Mouse (Mus musculus) forebrain, embryonic 16.5 days (tissue): Measurements from ENCODE around the gene Inafm1. TPM values are rescaled to one million over a fixed set of nuclear protein-coding genes. Genes with fewer than 3 reads are reported as not detected.

ENCODE experiments used
- ATAC-seq: fragments of 200-750 bp; cut with Nextera tagmentation; 2 replicates; pipeline ENCODE4 v1.8.0; 2017; ENCODE audit warnings: mild to moderate bottlenecking, moderate library complexity
- H3K27ac ChIP-seq: fragments of 300-500 bp; sonication (generic); 2 replicates; pipeline ENCODE4 v1.5.1; 2014; ENCODE audit warnings: low read length, control low read depth
- H3K27me3 ChIP-seq: fragments of 300-500 bp; sonication (generic); replicated peaks from 2 replicates; pipeline ENCODE4 v1.6.1; 2014; ENCODE audit warnings: low read length; ENCODE audit not compliant: control insufficient read depth, insufficient read depth
- H3K36me3 ChIP-seq: fragments of 300-500 bp; sonication (generic); 2 replicates; pipeline ENCODE4 v1.6.1; 2014; ENCODE audit not compliant: control insufficient read depth, insufficient read depth
- H3K4me1 ChIP-seq: fragments of 300-500 bp; sonication (generic); replicated peaks from 2 replicates; pipeline ENCODE4 v1.6.1; 2014; ENCODE audit warnings: low read length; ENCODE audit not compliant: control insufficient read depth, insufficient read depth
- H3K4me2 ChIP-seq: fragments of 300-500 bp; sonication (generic); 2 replicates; pipeline ENCODE4 v1.6.1; 2014; ENCODE audit warnings: mild to moderate bottlenecking, low read length, control low read depth
- H3K4me3 ChIP-seq: fragments of 300-500 bp; sonication (generic); replicated peaks from 2 replicates; pipeline ENCODE4 v1.5.1; 2014; ENCODE audit warnings: mild to moderate bottlenecking, low read length, control low read depth
- H3K9ac ChIP-seq: fragments of 300-500 bp; sonication (generic); replicated peaks from 2 replicates; pipeline ENCODE4 v1.6.1; 2014; ENCODE audit warnings: low read depth, low read length, control low read depth
- H3K9me3 ChIP-seq: fragments of 300-500 bp; sonication (generic); 2 replicates; pipeline ENCODE4 v1.6.1; 2016; ENCODE audit warnings: low read length; ENCODE audit not compliant: control insufficient read depth
- WGBS: fragments of 180-500 bp; shearing (Covaris S2); extraction: QIAGEN DNeasy Blood & Tissue Kit; methylation state at CpG from one replicate; pipeline ENCODE4 v1.1.7; 2014; 5-methylcytosine and 5-hydroxymethylcytosine counted together
- polyA plus RNA-seq: library from polyadenylated mRNA; unstranded; fragments of >200 nt; fragmentation: Nextera tagmentation; extraction: Ambion mirVana; gene quantifications from 2 replicates; pipeline ENCODE4 v1.2.1, GENCODE M21; 2015

Inafm1 gene
- polyA plus RNA-seq, 1 experiment from 2014 or later: 27.2 TPM

- Histone ChIP-seq H3K27me3 (no peaks in the 10 kb centered on the region), H3K36me3 (no peaks in the 10 kb centered on the region), H3K9ac (peak overlapping the region; percentile 53), H3K4me3 (peak overlapping the region; percentile 51), H3K4me1 (peaks cover 29% of the 10 kb centered on the region), H3K27ac (peak overlapping the region; percentile 39; the same call in 1 of the 2 replicates), H3K4me2 (peak overlapping the region; percentile 78), H3K9me3 (no peaks in the 10 kb centered on the region)
- ATAC-seq: peak; percentile 95
- under 1% methylated on average over 52 of the region's 52 CpGs for WGBS
Measured at GRCm38 (mm10) chr7:16299419-16300035, 26.1 kb upstream of the Inafm1 start.

DNA sequence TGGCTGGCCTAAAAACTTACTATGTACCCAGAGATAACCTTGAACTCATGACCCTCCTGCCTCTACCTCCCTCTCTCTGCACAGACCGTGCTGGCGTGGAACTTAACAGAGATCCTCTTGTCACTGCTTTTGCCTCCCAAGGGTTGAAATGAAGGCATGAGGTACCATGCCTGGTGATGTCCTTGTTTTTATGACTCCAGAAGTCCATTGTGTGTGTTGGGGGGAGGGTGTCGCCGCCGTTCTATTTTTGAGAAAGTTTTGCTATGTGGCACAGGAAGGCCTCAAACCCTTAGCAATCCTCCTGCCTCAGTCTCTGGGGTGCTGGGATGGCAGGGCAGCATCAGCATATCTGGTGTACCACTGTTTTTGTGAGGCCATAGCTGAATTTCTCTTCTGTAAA is 25.5 kb upstream of the Inafm1 start:
- H3K4me3 ChIP-seq: no peak overlapping the region; the same call in 1 of the 2 replicates
- H3K9ac ChIP-seq: no peak overlapping the region
- peak overlapping the region; percentile 78 for H3K4me2 ChIP-seq
- peaks cover 29% of the 10 kb centered on the region for H3K4me1 ChIP-seq
- 83% methylated on average over 5 of the region's 5 CpGs for WGBS
- no peaks in the 10 kb centered on the region for H3K36me3 ChIP-seq
- no peak for ATAC-seq
- no peaks in the 10 kb centered on the region for H3K9me3 ChIP-seq
- H3K27ac ChIP-seq: no peak overlapping the region
- no peaks in the 10 kb centered on the region for H3K27me3 ChIP-seq

DNA sequence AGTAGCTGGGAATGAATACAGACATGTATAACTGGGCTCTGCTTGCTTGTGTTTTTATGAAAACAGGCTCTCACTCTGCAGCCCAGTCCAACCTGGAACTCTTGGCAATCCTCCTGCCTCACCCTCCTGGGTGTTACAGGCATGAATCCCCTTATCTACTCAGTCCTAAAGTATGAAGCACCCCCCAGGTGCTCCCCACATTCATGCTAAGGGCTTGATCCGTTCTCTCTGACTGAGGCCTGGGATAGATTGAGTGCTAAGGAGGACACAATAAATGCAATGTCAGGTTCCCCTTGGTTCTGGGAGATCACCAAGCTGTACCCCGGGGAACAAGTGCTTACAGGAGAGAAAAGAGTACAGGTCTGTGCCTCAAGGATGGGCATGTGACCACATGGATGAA is 24.2 kb upstream of the Inafm1 start:
- 63% methylated on average over 2 of the region's 2 CpGs for WGBS
- Histone ChIP-seq H3K9me3 (no peaks in the 10 kb centered on the region), H3K4me3 (no peak overlapping the region), H3K9ac (no peak overlapping the region), H3K27ac (no peak overlapping the region), H3K4me2 (no peak overlapping the region), H3K27me3 (no peaks in the 10 kb centered on the region), H3K4me1 (peaks cover 29% of the 10 kb centered on the region), H3K36me3 (no peaks in the 10 kb centered on the region)
- ATAC-seq: no peak

DNA sequence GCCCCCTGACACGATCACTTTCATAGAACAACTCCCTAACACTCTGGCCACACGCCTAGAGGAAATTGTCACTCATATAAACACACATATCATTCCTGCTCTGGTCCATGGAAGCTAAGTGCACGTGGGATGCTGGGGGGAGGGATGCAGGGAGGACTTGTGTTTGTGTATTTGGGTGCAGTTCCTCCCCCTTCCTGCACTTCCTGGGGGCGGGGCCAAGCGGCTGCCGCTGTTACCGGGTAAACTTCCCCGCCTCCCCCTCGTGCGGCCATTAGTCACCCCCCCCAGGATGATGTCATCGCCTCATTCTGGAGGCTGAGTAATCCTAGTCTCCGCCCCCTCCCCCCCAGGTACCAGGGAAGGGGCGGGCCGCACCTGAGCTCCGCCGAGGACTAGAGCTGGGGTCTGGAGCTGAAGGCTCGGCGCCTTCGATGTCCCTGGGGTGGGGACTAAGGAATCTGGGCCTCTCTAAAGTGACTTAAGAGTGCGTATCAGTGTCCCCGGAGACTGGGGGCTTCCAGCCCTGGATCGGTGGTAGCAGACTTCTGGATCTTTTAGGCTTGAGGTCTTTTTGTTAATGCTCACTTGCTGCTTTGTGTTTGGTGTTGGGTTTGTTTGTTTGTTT is 23.5 kb upstream of the Inafm1 start:
- Histone ChIP-seq H3K4me2 (peak overlapping the region; percentile 48), H3K4me3 (peak overlapping the region; percentile 36), H3K36me3 (no peaks in the 10 kb centered on the region), H3K9me3 (no peaks in the 10 kb centered on the region), H3K9ac (peak overlapping the region; percentile 46), H3K27me3 (no peaks in the 10 kb centered on the region), H3K4me1 (peaks cover 29% of the 10 kb centered on the region), H3K27ac (no peak overlapping the region)
- no peak for ATAC-seq
- WGBS: under 1% methylated on average over 22 of the region's 22 CpGs

- no peak overlapping the region; the same call in 1 of the 2 replicates for H3K4me3 ChIP-seq
- no peak overlapping the region; the same call in 1 of the 2 replicates for H3K4me2 ChIP-seq
- H3K27me3 ChIP-seq: no peaks in the 10 kb centered on the region
- no peaks in the 10 kb centered on the region for H3K9me3 ChIP-seq
- ATAC-seq: no peak
- no peaks in the 10 kb centered on the region for H3K36me3 ChIP-seq
- no peak overlapping the region for H3K27ac ChIP-seq
- no peak overlapping the region for H3K9ac ChIP-seq
- H3K4me1 ChIP-seq: peaks cover 29% of the 10 kb centered on the region
- 42% methylated on average over 2 of the region's 2 CpGs for WGBS
Measured at GRCm38 (mm10) chr7:16296146-16296545, 22.7 kb upstream of the Inafm1 start.

GRCm38 (mm10) chr7:16295321-16295900 is 22.0 kb upstream of the Inafm1 start:
- Histone ChIP-seq H3K27me3 (no peaks in the 10 kb centered on the region), H3K9ac (peak overlapping the region; percentile 56), H3K4me3 (peak overlapping the region; percentile 55), H3K4me2 (peak overlapping the region; percentile 94), H3K4me1 (peaks cover 29% of the 10 kb centered on the region), H3K27ac (peak overlapping the region; percentile 83), H3K36me3 (no peaks in the 10 kb centered on the region), H3K9me3 (no peaks in the 10 kb centered on the region)
- 2% methylated on average over 41 of the region's 41 CpGs for WGBS
- peak; percentile 38 for ATAC-seq

DNA sequence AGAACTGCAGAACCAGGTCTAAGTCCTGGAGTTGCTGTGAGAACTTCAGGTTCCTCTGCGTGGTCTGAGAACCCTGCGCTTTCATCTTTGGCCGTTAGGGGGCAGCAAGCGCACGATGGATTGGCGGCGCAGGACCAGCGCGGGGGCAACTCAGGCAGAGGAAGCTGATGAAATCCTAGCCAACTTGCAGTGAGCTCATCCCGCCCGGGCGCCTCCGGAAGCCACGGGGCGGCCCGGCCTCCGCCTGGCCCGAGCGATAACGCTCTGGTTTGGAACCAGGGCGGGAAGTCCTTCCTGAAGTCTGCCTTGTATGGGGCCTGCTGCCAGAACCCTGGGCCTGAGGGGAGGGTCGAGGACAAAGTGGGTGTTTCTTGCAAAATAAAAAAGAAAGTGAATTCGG is 21.4 kb upstream of the Inafm1 start:
- Histone ChIP-seq H3K4me2 (peak overlapping the region; percentile 94), H3K27ac (peak overlapping the region; percentile 83), H3K4me1 (peaks cover 26% of the 10 kb centered on the region), H3K9ac (peak overlapping the region; percentile 56), H3K27me3 (no peaks in the 10 kb centered on the region), H3K4me3 (peak overlapping the region; percentile 55), H3K36me3 (no peaks in the 10 kb centered on the region), H3K9me3 (no peaks in the 10 kb centered on the region)
- ATAC-seq: peak; percentile 55
- under 1% methylated on average over 23 of the region's 23 CpGs for WGBS

GRCm38 (mm10) chr7:16294346-16294745 is 20.9 kb upstream of the Inafm1 start:
- no peaks in the 10 kb centered on the region for H3K36me3 ChIP-seq
- peak; percentile 34; the same call in 1 of the 2 replicates for ATAC-seq
- WGBS: 32% methylated on average over 4 of the region's 4 CpGs

GRCm38 (mm10) chr7:16287791-16288190 is 14.4 kb upstream of the Inafm1 start:
- H3K27me3 ChIP-seq: no peaks in the 10 kb centered on the region
- no peak overlapping the region for H3K4me3 ChIP-seq
- no peak overlapping the region for H3K4me2 ChIP-seq
- H3K9me3 ChIP-seq: no peaks in the 10 kb centered on the region
- H3K36me3 ChIP-seq: peaks cover 6% of the 10 kb centered on the region
- H3K27ac ChIP-seq: no peak overlapping the region
- ATAC-seq: no peak
- no peak overlapping the region for H3K9ac ChIP-seq
- WGBS: 62% methylated on average over 1 of the region's 1 CpGs
- H3K4me1 ChIP-seq: peaks cover 11% of the 10 kb centered on the region

More at GRCm38 (mm10) chr7:16294346-16294745, 20.9 kb upstream of the Inafm1 start:
- H3K9ac ChIP-seq: no peak overlapping the region
- peak overlapping the region; percentile 94 for H3K4me2 ChIP-seq
- no peak overlapping the region for H3K4me3 ChIP-seq
- no peak overlapping the region for H3K27ac ChIP-seq
- H3K4me1 ChIP-seq: peaks cover 26% of the 10 kb centered on the region
- H3K27me3 ChIP-seq: no peaks in the 10 kb centered on the region
- H3K9me3 ChIP-seq: no peaks in the 10 kb centered on the region
